Mouse (Mus musculus) G1E (cell line): Measurements from ENCODE around the gene Cyfip1. TPM values are rescaled to one million over a fixed set of nuclear protein-coding genes. Genes with fewer than 3 reads are reported as not detected.

ENCODE experiments used
- ATAC-seq: 2 replicates; pipeline ENCODE4 v1.8.0; 2016; ENCODE audit warnings: mild to moderate bottlenecking; ENCODE audit not compliant: insufficient number of reproducible peaks, poor library complexity, low FRiP score, severe bottlenecking; ENCODE audit errors: extremely low read depth
- DNase-seq: peaks from one replicate; pipeline ENCODE4 v3.0.0; 2012; ENCODE audit warnings: low spot score
- H3K27me3 ChIP-seq: 2 replicates; pipeline ENCODE4 v1.6.1; 2012; ENCODE audit warnings: mild to moderate bottlenecking, low read length, inconsistent platforms; ENCODE audit not compliant: insufficient read depth
- H3K36me3 ChIP-seq: replicated peaks from 2 replicates; pipeline ENCODE3; 2012; ENCODE audit warnings: mild to moderate bottlenecking, inconsistent platforms
- H3K4me1 ChIP-seq: 2 replicates; pipeline ENCODE4 v1.6.1; 2012; ENCODE audit warnings: low read depth, low read length, inconsistent platforms, mixed read lengths; ENCODE audit not compliant: insufficient read depth
- H3K4me3 ChIP-seq: 2 replicates; pipeline ENCODE4 v1.5.1; 2012; ENCODE audit warnings: low read depth, mild to moderate bottlenecking, inconsistent platforms, low read length, moderate library complexity, mixed read lengths
- H3K9me3 ChIP-seq: replicated peaks from 2 replicates; pipeline ENCODE4 v1.6.1; 2012; ENCODE audit warnings: inconsistent platforms
- CTCF ChIP-seq: IDR thresholded peaks from 2 replicates; pipeline ENCODE4 v1.5.1; 2012; ENCODE audit warnings: low read depth, low read length, inconsistent platforms, mixed read lengths
- GATA1 ChIP-seq: IDR thresholded peaks from 2 replicates; pipeline ENCODE4 v1.6.1; 2012; ENCODE audit warnings: borderline replicate concordance, low read length, inconsistent platforms, mixed read lengths
- GATA2 ChIP-seq: IDR thresholded peaks from 2 replicates; pipeline ENCODE4 v1.6.1; 2012; ENCODE audit warnings: low read depth, low read length, inconsistent platforms, borderline replicate concordance
- POLR2AphosphoS5 ChIP-seq: IDR thresholded peaks from 2 replicates; pipeline ENCODE4 v1.6.1; 2012; ENCODE audit warnings: low read depth, low read length, inconsistent platforms; ENCODE audit not compliant: insufficient replicate concordance
- TAL1 ChIP-seq: conservative IDR thresholded peaks from 2 replicates; pipeline ENCODE4 v1.6.1; 2012; ENCODE audit warnings: low read depth, low read length, inconsistent platforms, mixed read lengths
- polyA plus RNA-seq: library from polyadenylated mRNA; stranded (reverse); fragments of >175 nt; gene quantifications from 2 replicates; pipeline ENCODE4 v1.2.3, GENCODE M21; 2012
- total RNA-seq, 2 experiments: library from RNA; stranded (forward) in 1 of 2; stranded (reverse) in 1 of 2; fragments of 200-1000 nt in 1 of 2; fragments of >200 nt in 1 of 2; fragmentation: Nextera tagmentation in 1 of 2; gene quantifications; 2 replicates each; pipeline ENCODE4 v1.2.3; 2014 to 2017

Gene Cyfip1
- total and polyA plus RNA-seq, 3 experiments, result 39.0 to 70.8 (median 60.7) TPM

DNA sequence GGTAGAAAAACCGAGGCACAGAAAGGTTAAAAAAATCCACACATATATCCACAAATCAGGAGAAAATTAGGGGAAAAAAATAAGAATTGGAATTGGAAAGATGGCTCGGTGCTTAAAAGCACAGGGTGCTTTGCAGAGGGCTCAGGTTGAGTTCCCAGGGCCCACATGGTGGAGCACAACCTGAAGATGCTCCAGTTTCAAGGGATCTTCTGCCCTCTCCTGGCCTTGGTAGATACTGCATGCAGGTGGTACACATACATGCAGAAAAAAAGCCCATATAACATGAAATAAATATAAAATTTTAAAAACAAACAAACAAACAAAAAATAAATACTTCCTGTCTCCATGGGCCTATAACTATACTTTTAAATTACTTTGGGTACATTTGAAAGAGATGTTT is 132.9 kb downstream of the Cyfip1 start:
- Histone ChIP-seq H3K36me3 (peaks cover 46% of the 10 kb centered on the region), H3K27me3 (no peaks in the 10 kb centered on the region), H3K4me3 (no peak overlapping the region), H3K9me3 (0 out of 2 replicates have a peak, but pooled peaks cover 3% of the 10 kb centered on the region), H3K4me1 (peaks cover 9% of the 10 kb centered on the region)
- TF ChIP-seq CTCF (no peak), GATA1 (no peak)
- ATAC-seq, result no peak
- DNase-seq, result no peak

DNA sequence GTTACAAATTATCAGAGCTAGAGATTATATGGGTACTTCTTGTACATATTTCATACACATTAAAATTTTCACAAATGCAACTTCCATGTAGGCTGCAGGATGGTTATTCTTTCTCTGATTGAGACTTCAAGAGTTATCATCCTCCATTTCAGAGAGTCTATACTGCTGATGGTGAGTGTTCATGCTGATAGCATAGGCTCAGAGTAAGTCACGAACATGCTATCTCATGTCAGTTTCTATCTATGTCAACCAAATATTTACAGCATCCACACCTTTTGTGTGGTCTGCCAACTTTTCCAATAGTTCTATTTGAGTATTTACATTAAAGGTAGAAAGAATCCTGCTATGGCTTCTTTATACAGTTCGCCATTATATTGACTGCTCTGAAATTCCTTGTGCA is 140.0 kb downstream of the Cyfip1 start:
- no peak for DNase-seq

More for the DNA sequence above, 140.0 kb downstream of the Cyfip1 start:
- Histone ChIP-seq H3K9me3 (no peaks in the 10 kb centered on the region), H3K4me3 (no peak overlapping the region), H3K4me1 (peaks cover 3% of the 10 kb centered on the region), H3K27me3 (no peaks in the 10 kb centered on the region), H3K36me3 (peaks cover 75% of the 10 kb centered on the region)
- TF ChIP-seq TAL1 (no peak), GATA2 (no peak), GATA1 (no peak), POLR2AphosphoS5 (no peak), CTCF (no peak)
- ATAC-seq, result no peak

Other genes starting within 250 kb of the Cyfip1 start
- gene Siglech, start 73.6 kb upstream of the Cyfip1 start, total RNA-seq (2014; fragmentation: Nextera tagmentation), result not detected in 2 replicates
- gene Siglech, start 73.6 kb upstream of the Cyfip1 start, total RNA-seq (2017), result 0.06 and 0.16 TPM in 2 replicates
- not detected in 2 replicates for gene Siglech, start 73.6 kb upstream of the Cyfip1 start, polyA plus RNA-seq
- 44.1 and 53.4 TPM in 2 replicates for gene Tubgcp5, start 47.6 kb upstream of the Cyfip1 start, total RNA-seq (2014; fragmentation: Nextera tagmentation)
- gene Tubgcp5, start 47.6 kb upstream of the Cyfip1 start, total RNA-seq (2017), result 45.6 and 51.6 TPM in 2 replicates
- 1.6 and 2.6 TPM in 2 replicates for gene Tubgcp5, start 47.6 kb upstream of the Cyfip1 start, polyA plus RNA-seq
- gene Nipa2, start 120.7 kb downstream of the Cyfip1 start, total RNA-seq (2014; fragmentation: Nextera tagmentation), result 57.3 and 59.1 TPM in 2 replicates
- 45.7 and 46.8 TPM in 2 replicates for gene Nipa2, start 120.7 kb downstream of the Cyfip1 start, total RNA-seq (2017)
- gene Nipa2, start 120.7 kb downstream of the Cyfip1 start, polyA plus RNA-seq, result 8.4 and 8.9 TPM in 2 replicates
- gene Nipa1, start 178.2 kb downstream of the Cyfip1 start, total RNA-seq (2014; fragmentation: Nextera tagmentation), result 6.4 and 10.2 TPM in 2 replicates
- gene Nipa1, start 178.2 kb downstream of the Cyfip1 start, total RNA-seq (2017), result 7.5 and 8.0 TPM in 2 replicates
- gene Nipa1, start 178.2 kb downstream of the Cyfip1 start, polyA plus RNA-seq, result 2.0 and 2.2 TPM in 2 replicates
- gene Herc2, start 208.5 kb downstream of the Cyfip1 start, total RNA-seq (2014; fragmentation: Nextera tagmentation), result 51.5 and 54.0 TPM in 2 replicates
- 37.3 and 39.1 TPM in 2 replicates for gene Herc2, start 208.5 kb downstream of the Cyfip1 start, total RNA-seq (2017)
- 2.8 and 4.0 TPM in 2 replicates for gene Herc2, start 208.5 kb downstream of the Cyfip1 start, polyA plus RNA-seq